Mouse (Mus musculus) olfactory bulb, adult 2 months (tissue): ENCODE measurements around the gene Rgl1.

Experiments
- CTCF ChIP-seq: fragments of 200-500 bp; IDR thresholded peaks from 2 replicates; pipeline ENCODE4 v1.5.1; 2012; ENCODE audit warnings: low read depth, mild to moderate bottlenecking, low read length, moderate library complexity; ENCODE audit not compliant: insufficient read depth
- POLR2A ChIP-seq: fragments of 200-500 bp; IDR thresholded peaks from 2 replicates; pipeline ENCODE4 v1.6.1; 2012; ENCODE audit warnings: mild to moderate bottlenecking, low read depth, low read length, moderate library complexity; ENCODE audit not compliant: insufficient read depth

- TF ChIP-seq POLR2A (no peak), CTCF (no peak)
Observed at GRCm38 (mm10) chr1:152560477-152560876, 205.7 kb downstream of the Rgl1 start.
